Mouse (Mus musculus) MEL (cell line): ENCODE measurements at regions not wholly inside any gene's neighbourhood (a gene's known extent, or its start where the extent isn't known, plus 50 kb on each side); places are given as distances from the start of the nearest gene placed in this dataset.

ENCODE experiments used
- DNase-seq: peaks from one replicate; pipeline ENCODE4 v3.0.0; 2011; ENCODE audit warnings: low read depth, low spot score
- H3K27ac ChIP-seq: 2 replicates; pipeline ENCODE4 v1.5.1; 2012; ENCODE audit warnings: low read depth, mild to moderate bottlenecking, control low read depth, low read length, moderate library complexity; ENCODE audit not compliant: control insufficient read depth
- H3K27me3 ChIP-seq, 2 experiments: fragments of 150-350 bp in 1 of 2; sonication (generic) in 1 of 2; 2 replicates each; pipeline ENCODE4 v1.6.1; 2012; ENCODE audit warnings: low read length in 2 of 2, mild to moderate bottlenecking in 2 of 2, improper control_type of control experiment in 1 of 2, moderate library complexity in 1 of 2; ENCODE audit not compliant: insufficient read depth in 2 of 2, control insufficient read depth in 1 of 2
- H3K36me3 ChIP-seq, 2 experiments: 2 replicates each; pipeline ENCODE4 v1.6.1; 2012 to 2014; ENCODE audit warnings: low read length in 2 of 2, improper control_type of control experiment in 1 of 2, inconsistent platforms in 1 of 2, mild to moderate bottlenecking in 1 of 2; ENCODE audit not compliant: insufficient read depth in 2 of 2, control insufficient read depth in 1 of 2
- H3K4me1 ChIP-seq, 2 experiments: fragments of 150-350 bp in 1 of 2; sonication (generic) in 1 of 2; 2 replicates each; pipeline ENCODE4 v1.6.1; 2012; ENCODE audit warnings: low read length in 2 of 2, improper control_type of control experiment in 1 of 2, mild to moderate bottlenecking in 1 of 2; ENCODE audit not compliant: insufficient read depth in 2 of 2, control insufficient read depth in 1 of 2
- H3K4me3 ChIP-seq, 2 experiments: fragments of 150-350 bp in 1 of 2; sonication (generic) in 1 of 2; 2 replicates each; pipeline ENCODE4 v1.5.1; 2012; ENCODE audit warnings: low read depth in 2 of 2, low read length in 2 of 2, mild to moderate bottlenecking in 2 of 2, moderate library complexity in 2 of 2, control low read depth in 1 of 2, improper control_type of control experiment in 1 of 2; ENCODE audit not compliant: control insufficient read depth in 1 of 2, insufficient read depth in 1 of 2
- H3K79me2 ChIP-seq: 2 replicates; pipeline ENCODE4 v1.6.1; 2012; ENCODE audit warnings: mild to moderate bottlenecking, low read length, moderate library complexity; ENCODE audit not compliant: control insufficient read depth, poor library complexity, insufficient read depth
- H3K9ac ChIP-seq: 2 replicates; pipeline ENCODE4 v1.6.1; 2012; ENCODE audit warnings: low read depth, mild to moderate bottlenecking, control low read depth, low read length, moderate library complexity; ENCODE audit not compliant: control insufficient read depth, poor library complexity, severe bottlenecking
- H3K9me3 ChIP-seq: fragments of 150-350 bp; sonication (generic); replicated peaks from 2 replicates; pipeline ENCODE4 v1.6.1; 2012; ENCODE audit warnings: mild to moderate bottlenecking, low read length, improper control_type of control experiment, moderate library complexity; ENCODE audit not compliant: insufficient read depth
- BHLHE40 ChIP-seq: IDR thresholded peaks from 2 replicates; pipeline ENCODE4 v1.6.1; 2012; ENCODE audit warnings: low read depth, mild to moderate bottlenecking, inconsistent platforms, low read length, improper control_type of control experiment, borderline replicate concordance
- CHD1 ChIP-seq: IDR thresholded peaks from 2 replicates; pipeline ENCODE4 v1.6.1; 2012; ENCODE audit warnings: low read depth, mild to moderate bottlenecking, inconsistent platforms, low read length, improper control_type of control experiment
- EP300 ChIP-seq, 2 experiments: IDR thresholded peaks; 2 replicates each; pipeline ENCODE4 v1.6.1; 2011; ENCODE audit warnings: improper control_type of control experiment in 2 of 2, low read length in 2 of 2, low read depth in 1 of 2, mild to moderate bottlenecking in 1 of 2
- GABPA ChIP-seq: IDR thresholded peaks from 2 replicates; pipeline ENCODE4 v1.6.1; 2012; ENCODE audit warnings: low read depth, mild to moderate bottlenecking, inconsistent platforms, low read length, improper control_type of control experiment, moderate library complexity
- GATA1 ChIP-seq: IDR thresholded peaks from 2 replicates; pipeline ENCODE4 v1.6.1; 2011; ENCODE audit warnings: low read depth, low read length, improper control_type of control experiment
- HCFC1 ChIP-seq: IDR thresholded peaks from 2 replicates; pipeline ENCODE4 v1.6.1; 2012; ENCODE audit warnings: low read depth, mild to moderate bottlenecking, inconsistent platforms, low read length, improper control_type of control experiment, moderate library complexity
- KAT2A ChIP-seq: conservative IDR thresholded peaks from 2 replicates; pipeline ENCODE4 v1.6.1; 2012; ENCODE audit warnings: low read depth, low read length, improper control_type of control experiment, inconsistent platforms
- MAX ChIP-seq: IDR thresholded peaks from 2 replicates; pipeline ENCODE4 v1.6.1; 2011; ENCODE audit warnings: low read length, improper control_type of control experiment
- MEF2A ChIP-seq: IDR thresholded peaks from 2 replicates; pipeline ENCODE4 v1.6.1; 2014; ENCODE audit warnings: low read depth, mild to moderate bottlenecking, inconsistent platforms, low read length, improper control_type of control experiment; ENCODE audit not compliant: poor library complexity, insufficient replicate concordance, severe bottlenecking; ENCODE audit errors: extremely low read depth
- MXI1 ChIP-seq: IDR thresholded peaks from 2 replicates; pipeline ENCODE4 v1.6.1; 2011; ENCODE audit warnings: mild to moderate bottlenecking, low read depth, low read length, improper control_type of control experiment
- MYB ChIP-seq: IDR thresholded peaks from 2 replicates; pipeline ENCODE4 v1.6.1; 2011; ENCODE audit warnings: mild to moderate bottlenecking, low read depth, low read length, improper control_type of control experiment
- NRF1 ChIP-seq: IDR thresholded peaks from 2 replicates; pipeline ENCODE4 v1.6.1; 2014; ENCODE audit warnings: low read depth, mild to moderate bottlenecking, inconsistent platforms, low read length, improper control_type of control experiment, moderate library complexity; ENCODE audit not compliant: poor library complexity, insufficient read depth, severe bottlenecking
- POLR2AphosphoS2 ChIP-seq: IDR thresholded peaks from 2 replicates; pipeline ENCODE4 v1.6.1; 2011; ENCODE audit warnings: low read length, improper control_type of control experiment
- POLR2AphosphoS5 ChIP-seq: IDR thresholded peaks from 2 replicates; pipeline ENCODE4 v1.6.1; 2012; ENCODE audit warnings: low read depth, borderline replicate concordance, mild to moderate bottlenecking, inconsistent platforms, low read length, moderate library complexity, mixed read lengths
- SIN3A ChIP-seq: IDR thresholded peaks from 2 replicates; pipeline ENCODE4 v1.6.1; 2012; ENCODE audit warnings: low read length, improper control_type of control experiment, inconsistent platforms
- TCF12 ChIP-seq: IDR thresholded peaks from 2 replicates; pipeline ENCODE4 v1.6.1; 2014; ENCODE audit warnings: low read depth, mild to moderate bottlenecking, inconsistent platforms, low read length, improper control_type of control experiment, moderate library complexity
- USF1 ChIP-seq: IDR thresholded peaks from 2 replicates; pipeline ENCODE4 v1.6.1; 2014; ENCODE audit warnings: low read depth, mild to moderate bottlenecking, inconsistent platforms, low read length, improper control_type of control experiment, moderate library complexity
- USF2 ChIP-seq, 2 experiments: IDR thresholded peaks; 2 replicates each; pipeline ENCODE4 v1.6.1; 2011 to 2012; ENCODE audit warnings: improper control_type of control experiment in 2 of 2, low read length in 2 of 2, borderline replicate concordance in 1 of 2, inconsistent platforms in 1 of 2, low read depth in 1 of 2, mild to moderate bottlenecking in 1 of 2; ENCODE audit not compliant: insufficient read depth in 1 of 2
- ZKSCAN1 ChIP-seq: IDR thresholded peaks from 2 replicates; pipeline ENCODE4 v1.6.1; 2012; ENCODE audit warnings: low read depth, mild to moderate bottlenecking, inconsistent platforms, low read length, improper control_type of control experiment, moderate library complexity
- ZNF384 ChIP-seq: IDR thresholded peaks from 2 replicates; pipeline ENCODE4 v1.6.1; 2012; ENCODE audit warnings: low read depth, mild to moderate bottlenecking, inconsistent platforms, low read length, improper control_type of control experiment

- no peak overlapping the region for H3K9ac ChIP-seq
- TF ChIP-seq NRF1, result no peak
- TF ChIP-seq, all 39 proteins: peak for 0
- Histone ChIP-seq H3K27ac (no peak overlapping the region), H3K4me1 (no peaks in the 10 kb centered on the region), H3K9me3 (no peaks in the 10 kb centered on the region), H3K27me3 (no peaks in the 10 kb centered on the region), H3K4me3 (no peak overlapping the region), H3K79me2 (no peaks in the 10 kb centered on the region), H3K36me3 (no peaks in the 10 kb centered on the region)
- DNase-seq, result no peak
These were observed 566.9 kb upstream of the A1bg start for GRCm38 (mm10) chr15:61489731-61490130.

- H3K36me3 ChIP-seq, result no peaks in the 10 kb centered on the region
- H3K79me2 ChIP-seq, result no peaks in the 10 kb centered on the region
- DNase-seq, result no peak
- H3K27ac ChIP-seq, result no peak overlapping the region
- no peaks in the 10 kb centered on the region for H3K27me3 ChIP-seq
- TF ChIP-seq ZNF384, result no peak
- TF ChIP-seq HCFC1, result no peak
- TF ChIP-seq CHD1, result no peak
- no peak for TF ChIP-seq USF2 (IDR thresholded peaks at IDR 0.05; ENCODE audit: borderline replicate concordance in 1 of 2, insufficient read depth in 1 of 2, low read depth in 1 of 2, low read length in 2 of 2)
- no peak for TF ChIP-seq EP300 (IDR thresholded peaks at IDR 0.05; ENCODE audit: low read depth in 1 of 2, low read length in 2 of 2)
- TF ChIP-seq USF1, result no peak
- TF ChIP-seq POLR2AphosphoS2, result no peak
- TF ChIP-seq MYB, result no peak
- no peak for TF ChIP-seq BHLHE40
- TF ChIP-seq TCF12, result no peak
- TF ChIP-seq MEF2A, result no peak
- no peak for TF ChIP-seq GABPA
- TF ChIP-seq GATA1, result no peak
- no peak for TF ChIP-seq MXI1
- TF ChIP-seq MAX, result no peak
- TF ChIP-seq SIN3A, result no peak
- no peak for TF ChIP-seq KAT2A
- TF ChIP-seq POLR2AphosphoS5, result no peak
- TF ChIP-seq ZKSCAN1, result no peak
- H3K9ac ChIP-seq, result no peak overlapping the region
- no peaks in the 10 kb centered on the region for H3K9me3 ChIP-seq
- H3K4me1 ChIP-seq, result no peaks in the 10 kb centered on the region
- no peak overlapping the region for H3K4me3 ChIP-seq
These were observed 559.0 kb upstream of the A1bg start for GRCm38 (mm10) chr15:61481861-61482260.
